Mouse (Mus musculus): ENCODE measurements at regions not wholly inside any gene's neighbourhood (a gene's known extent, or its start where the extent isn't known, plus 50 kb on each side); places are given as distances from the start of the nearest gene placed in this dataset.

DNA sequence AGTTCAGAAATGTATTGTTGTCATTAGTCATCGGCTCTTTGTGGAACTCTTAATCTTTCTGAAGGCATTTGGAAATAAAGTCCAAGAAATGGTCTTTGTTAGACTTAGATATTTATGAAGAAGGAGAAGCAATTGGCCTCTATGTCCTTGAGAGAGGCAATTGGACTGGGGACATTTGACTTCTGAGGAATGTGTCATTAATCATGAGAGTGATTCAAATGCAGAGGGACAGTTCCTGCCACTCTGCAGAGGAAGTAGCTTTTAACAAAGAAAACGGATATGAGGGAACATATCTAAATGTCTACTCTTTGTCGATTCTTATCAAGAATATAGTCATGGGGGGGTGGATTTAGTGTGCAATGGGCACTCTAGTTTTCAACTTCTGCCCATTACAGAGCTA, 416.6 kb upstream of the Pom121l12 start:
- TF ChIP-seq ZNF384 (IDR thresholded peaks at IDR 0.05; ENCODE audit: low read depth, low read length) (no peak), ZC3H11A (IDR thresholded peaks at IDR 0.05; ENCODE audit: borderline replicate concordance, low read depth, low read length) (no peak), HCFC1 (IDR thresholded peaks at IDR 0.05; ENCODE audit: borderline replicate concordance, insufficient read depth, low read length) (no peak)

Data from ES-E14 (cell line).